Mouse (Mus musculus) layer of hippocampus, adult 18-20 months (tissue): ENCODE data around the gene Tyw1. TPM values are rescaled to one million over a fixed set of nuclear protein-coding genes. Genes with fewer than 3 reads are reported as not detected.

Experiments used
- DNase-seq, 2 experiments: peaks; one replicate each; pipeline ENCODE4 v3.0.0; 2022; ENCODE audit warnings: low spot score in 2 of 2
- total RNA-seq, 2 experiments: library from RNA; stranded (reverse); gene quantifications; 2 replicates each; pipeline ENCODE4 v1.2.3; 2021

The Tyw1 gene
- total RNA-seq, 2 experiments from 2014 or later, result 16.1 to 16.6 TPM

DNA sequence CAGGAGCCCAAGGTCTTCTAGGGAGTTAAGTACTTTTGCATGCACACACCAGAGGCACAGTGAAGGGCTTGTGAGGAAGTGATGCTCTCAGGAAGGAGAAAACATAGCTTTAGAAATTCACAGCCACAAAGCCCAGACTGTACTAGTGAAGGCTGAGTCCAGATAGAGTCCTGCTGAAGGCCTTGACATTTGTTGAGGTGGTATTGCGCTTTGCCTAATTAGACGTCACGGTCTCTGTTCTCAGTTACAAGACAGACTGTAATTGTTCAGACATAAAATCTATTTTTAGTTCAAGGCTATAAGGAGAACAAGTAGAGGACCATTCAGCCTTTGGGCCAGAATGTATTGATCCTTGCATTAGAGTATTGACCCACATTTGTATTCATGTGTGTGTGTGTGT, 58.1 kb downstream of the Tyw1 start:
- no peak for DNase-seq

DNA sequence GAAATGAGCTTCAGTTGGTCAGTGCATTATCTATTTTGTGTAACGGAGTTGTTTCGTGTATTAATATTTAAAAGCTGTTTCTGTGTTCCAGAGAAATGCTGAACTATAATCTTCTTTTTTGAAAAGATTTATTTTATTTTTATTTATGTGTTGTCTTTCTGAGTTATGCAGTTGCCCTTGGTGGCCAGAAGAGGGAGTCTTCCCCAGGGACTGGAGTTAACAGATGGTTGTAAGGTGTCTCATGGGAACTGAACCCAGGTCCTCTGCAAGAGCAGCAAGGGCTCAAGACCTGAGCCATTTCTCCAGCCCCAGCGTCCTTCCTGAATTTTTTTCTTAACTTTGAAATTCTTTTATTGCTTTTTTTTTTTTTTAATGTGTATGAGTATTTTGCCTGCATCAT, 59.5 kb downstream of the Tyw1 start:
- no peak for DNase-seq

DNA sequence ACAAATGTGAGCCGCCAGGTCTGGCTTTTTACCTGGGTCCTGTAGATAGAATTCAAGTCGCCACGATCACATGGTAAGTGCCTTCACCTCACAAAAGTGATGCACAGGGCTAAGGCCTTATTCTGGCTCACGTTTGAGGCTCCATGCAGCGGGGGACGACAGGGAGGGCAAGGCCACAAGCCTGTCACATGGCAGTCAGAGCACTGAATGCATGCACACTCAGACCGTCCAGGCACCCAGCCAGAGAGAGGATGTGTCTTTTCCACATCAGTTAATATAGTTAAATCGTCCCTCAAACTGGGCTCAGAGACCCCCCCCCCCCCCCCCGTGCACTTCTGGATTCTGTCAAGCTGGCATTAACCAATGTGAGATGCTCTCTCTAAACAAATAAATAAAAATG, 60.9 kb downstream of the Tyw1 start:
- no peak for DNase-seq

DNA sequence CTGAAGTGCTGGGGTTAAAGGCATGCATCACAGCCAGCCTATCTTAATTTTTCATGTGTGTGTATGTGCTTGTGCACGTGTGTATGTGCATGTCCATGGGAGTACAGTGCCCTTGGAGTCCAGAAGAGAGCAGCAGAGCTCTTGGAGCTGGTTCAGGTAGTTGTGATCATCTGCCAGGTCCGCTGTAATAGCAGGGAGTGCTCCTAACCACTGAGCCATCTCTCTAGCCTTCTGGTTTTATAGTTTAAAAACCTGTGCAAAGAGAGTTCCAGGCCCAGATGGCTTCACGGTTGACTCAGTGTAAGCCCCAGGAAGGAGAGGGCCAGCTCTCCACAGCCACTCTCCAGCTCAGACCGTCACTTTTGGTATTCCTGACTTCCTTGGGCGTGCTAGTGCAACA, 64.4 kb downstream of the Tyw1 start:
- no peak for DNase-seq

DNA sequence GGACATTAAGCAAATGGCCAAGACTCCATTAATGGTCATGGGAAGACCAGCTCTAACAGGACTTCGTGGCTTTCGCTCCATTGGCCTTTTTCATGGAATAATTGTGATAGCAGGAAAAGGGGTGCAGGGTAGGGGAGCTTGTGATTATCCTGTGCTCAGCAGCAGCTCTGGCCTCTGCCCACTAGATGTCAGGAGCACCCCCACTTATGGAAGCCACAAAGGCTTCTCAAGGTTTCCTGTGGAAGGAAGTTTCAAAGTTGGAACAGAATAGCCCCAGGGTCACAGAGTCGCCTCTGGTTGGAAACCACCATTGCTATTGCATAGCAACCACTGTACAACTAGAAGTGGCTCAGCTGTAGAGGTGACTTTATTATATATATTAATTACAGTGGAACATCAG, 65.1 kb downstream of the Tyw1 start:
- DNase-seq, result peak in 1 of 2 experiments; percentile 20

DNA sequence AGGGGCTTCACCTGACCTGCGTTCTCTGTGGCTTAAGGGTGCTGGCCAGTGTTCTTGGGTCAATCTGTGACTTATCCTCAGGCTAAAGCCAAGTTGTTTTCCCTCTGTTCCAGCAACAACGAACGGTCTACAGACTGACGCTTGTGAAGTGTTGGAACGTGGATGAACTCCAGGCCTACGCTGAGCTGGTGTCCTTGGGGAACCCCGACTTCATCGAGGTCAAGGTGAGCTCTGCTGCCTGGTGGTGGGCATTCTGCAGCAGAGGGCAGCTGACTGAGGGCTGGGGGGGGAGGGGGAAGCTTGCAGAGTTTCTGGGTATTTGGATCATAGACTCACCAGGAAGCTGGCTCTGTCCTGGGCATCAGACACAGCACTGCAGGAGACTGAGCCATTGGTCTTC, 70.1 kb downstream of the Tyw1 start:
- no peak for DNase-seq

DNA sequence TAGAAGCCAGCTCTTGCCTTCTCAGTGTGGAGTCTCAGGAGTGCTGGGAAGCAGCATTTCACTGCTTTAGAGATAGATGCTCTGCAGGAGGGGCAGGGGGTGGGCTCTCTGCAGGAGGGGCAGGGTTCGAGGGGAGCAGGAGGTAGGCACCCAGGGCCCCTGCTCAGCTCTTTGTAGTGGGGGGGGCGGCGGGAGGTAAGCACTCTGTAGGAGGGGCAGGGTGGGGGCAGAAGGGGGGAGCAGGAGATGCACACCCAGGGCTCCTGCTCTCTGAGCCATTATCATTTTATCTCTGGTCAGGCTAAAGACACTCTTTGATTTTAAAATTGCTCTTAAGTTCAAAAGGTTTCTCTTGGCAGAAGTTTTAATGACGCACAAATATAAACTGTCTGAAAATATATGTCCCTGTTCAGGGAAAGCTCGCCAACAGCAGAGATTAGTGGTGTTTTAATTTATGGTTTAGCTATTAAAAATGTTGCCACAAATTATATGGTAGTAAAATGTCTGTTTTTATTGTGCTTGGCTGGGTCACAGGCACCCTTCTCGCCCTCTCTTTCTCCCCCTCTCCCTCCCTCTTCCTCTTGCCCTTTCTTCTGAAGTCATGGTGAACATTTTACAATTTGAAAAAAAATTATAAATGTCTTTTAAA, 72.3 kb downstream of the Tyw1 start:
- no peak for DNase-seq

DNA sequence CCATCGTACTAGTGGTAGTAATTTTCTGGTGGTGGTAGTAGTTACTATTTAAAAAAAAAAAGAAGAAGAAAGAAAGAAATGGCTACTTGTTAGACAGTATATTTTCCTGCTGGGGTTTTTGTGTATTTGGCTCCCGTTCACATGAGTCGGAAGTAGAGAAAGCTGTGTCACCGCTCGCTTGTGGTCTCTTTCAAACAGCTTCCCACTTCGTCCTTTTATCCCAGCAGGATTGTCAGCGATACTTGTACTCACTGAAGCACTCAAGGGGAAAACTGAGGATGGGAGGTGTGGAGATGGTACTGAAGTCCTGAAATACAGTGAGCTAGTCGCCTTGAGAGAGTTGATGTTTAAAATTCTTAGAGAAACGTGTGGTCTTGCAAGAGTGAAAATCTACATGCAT, 72.9 kb downstream of the Tyw1 start:
- DNase-seq, result no peak

DNA sequence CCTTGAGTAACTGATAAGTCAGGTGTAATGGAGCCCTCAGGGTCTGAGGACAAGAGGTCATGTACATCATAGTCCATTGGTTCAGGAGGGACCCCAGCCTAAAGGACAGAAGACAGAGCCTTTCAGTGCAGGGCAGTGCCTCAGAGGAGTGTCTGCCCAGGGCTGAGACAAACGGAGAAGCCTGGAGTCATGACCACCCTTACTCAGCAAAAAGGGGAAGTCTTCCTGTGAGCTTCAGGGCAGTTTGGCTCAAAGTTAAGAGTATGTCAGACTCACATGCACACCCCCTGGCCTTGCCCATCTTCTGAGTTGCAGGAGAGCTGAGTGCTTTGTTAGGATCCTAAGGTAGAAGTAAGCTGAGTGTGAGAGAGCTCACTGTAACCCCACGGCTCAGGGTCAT, 74.5 kb downstream of the Tyw1 start:
- no peak for DNase-seq

DNA sequence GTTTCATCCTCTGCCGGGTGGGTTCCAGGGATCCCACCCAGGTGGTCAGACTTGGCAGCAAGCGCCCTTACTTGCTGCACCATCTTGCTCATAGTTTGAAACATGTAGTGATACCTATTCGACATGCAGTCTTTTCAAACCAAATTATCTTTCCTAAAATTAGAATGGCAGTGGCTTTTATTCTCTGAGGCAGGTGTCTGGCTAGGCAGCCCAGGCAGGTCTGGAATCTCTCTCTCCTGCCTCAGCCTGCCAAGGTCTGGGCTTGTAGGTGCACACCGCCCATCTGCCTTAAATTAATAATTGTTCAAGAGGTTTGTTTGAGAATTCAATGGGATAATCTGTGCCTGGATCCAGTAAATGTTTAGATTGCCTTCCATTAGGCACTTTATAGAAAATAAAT, 75.4 kb downstream of the Tyw1 start:
- no peak for DNase-seq

DNA sequence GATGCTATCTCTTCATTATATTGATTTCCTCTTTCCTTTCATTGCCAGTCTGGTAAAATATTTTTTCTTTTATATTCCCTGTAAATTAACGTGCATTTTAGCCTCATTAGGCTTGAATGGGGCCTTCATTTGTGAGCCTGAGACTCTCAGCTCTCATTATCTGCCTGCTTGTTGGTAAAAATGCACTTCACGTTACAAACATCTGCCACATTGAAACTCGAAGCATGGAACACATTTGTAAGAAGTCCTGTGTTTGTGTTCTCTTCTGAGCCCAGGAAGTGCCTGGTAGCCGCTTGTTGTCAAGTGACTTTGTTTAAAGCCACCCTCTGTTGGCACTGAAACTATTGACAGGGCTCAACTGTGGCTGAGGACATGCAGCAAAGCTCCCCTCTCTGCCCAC, 75.8 kb downstream of the Tyw1 start:
- peak in 1 of 2 experiments; percentile 13 for DNase-seq

DNA sequence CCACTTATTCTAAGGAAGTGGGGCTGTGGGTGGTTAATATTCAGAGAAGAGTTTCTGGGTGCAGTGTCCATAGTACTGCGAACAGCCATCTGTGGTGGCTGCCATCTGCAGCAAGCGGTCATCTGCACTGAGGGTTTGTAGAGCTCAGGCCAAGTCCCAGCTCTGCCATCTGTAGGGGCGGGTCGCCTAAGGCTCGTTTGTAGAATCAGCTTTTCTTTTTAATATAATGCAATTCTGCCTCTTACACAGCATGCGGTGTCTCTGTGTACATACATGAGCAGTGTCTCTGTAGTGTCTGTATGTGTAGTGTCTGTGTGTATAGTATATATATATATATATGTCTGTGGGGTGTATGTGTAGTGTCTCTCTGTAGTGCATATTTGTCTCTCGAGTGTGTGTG, 78.1 kb downstream of the Tyw1 start:
- DNase-seq, result no peak

DNA sequence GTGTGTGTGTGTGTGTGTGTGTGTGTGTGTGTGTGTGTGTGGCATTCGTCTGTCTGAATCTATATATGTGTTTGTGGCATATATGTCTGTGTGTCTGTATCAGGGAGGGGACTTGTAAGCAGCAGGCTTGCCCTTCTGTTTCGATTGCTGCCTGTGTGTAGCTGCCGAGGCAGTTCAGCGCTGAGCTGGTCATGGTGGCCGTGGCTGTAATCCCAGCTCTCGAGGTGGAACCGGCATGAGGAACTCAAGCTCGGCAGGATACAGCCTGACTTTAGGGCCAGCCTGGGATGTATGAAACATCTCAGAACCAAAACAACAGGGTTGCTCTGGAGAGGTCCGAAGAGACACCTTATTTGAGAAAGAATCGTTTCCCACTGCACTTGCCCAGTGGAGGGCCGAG, 78.6 kb downstream of the Tyw1 start:
- no peak for DNase-seq

DNA sequence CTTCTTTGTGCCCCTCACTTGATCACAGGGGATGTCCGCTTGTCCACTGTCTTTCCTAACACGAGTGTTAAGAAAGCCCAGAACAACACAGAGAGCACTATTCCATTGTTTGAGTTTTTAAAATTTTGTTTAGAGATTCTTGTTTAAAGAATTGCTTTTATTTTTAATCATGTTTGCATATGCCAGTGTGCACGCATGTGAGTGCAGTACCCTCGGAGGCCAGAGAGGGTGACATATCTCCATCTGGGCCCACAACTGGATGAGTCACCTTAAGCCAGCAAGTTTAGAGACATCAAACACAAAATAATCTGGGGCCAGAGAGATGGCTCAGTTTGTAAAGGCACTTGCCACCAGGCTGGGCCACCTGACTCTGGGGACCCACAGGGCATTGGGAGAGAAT, 80.0 kb downstream of the Tyw1 start:
- DNase-seq, result no peak

DNA sequence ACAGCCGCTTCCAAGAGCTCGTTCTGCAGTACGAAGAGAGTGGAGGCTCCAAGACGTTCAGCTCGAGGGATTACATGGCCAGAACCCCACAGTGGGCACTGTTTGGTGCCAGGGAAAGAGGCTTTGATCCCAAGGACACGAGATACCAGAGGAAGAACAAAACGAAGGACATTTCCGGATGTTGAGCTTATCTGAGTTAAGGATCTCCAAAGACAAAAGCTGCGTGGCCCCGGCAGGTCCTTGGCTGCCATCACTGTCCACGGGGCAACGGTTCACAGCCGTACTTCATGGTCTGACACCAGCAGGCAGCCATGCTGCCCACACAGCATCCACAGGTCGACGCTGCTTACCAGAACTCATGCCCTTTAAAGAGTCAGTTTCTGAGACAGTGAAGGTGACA, 85.2 kb downstream of the Tyw1 start:
- DNase-seq, result no peak

DNA sequence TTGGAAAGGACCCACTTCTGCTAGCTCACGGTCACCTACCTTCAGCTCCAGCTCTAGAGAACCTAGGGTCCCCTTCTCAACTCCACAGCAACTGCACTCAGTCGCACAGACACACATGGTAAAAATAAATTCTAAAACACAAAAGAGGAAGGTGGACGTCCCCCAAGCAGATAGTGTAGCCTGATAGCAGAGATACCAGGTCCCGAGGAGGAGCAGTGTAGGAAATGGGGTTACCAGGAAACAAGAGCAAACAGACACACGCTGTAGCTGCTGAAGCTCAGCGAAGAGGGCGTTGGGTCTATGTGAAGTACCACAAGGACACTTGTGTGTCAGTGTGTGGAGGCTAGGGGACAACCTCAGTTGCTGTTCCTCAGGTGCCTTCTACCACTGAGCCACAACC, 89.6 kb downstream of the Tyw1 start:
- DNase-seq, result no peak

DNA sequence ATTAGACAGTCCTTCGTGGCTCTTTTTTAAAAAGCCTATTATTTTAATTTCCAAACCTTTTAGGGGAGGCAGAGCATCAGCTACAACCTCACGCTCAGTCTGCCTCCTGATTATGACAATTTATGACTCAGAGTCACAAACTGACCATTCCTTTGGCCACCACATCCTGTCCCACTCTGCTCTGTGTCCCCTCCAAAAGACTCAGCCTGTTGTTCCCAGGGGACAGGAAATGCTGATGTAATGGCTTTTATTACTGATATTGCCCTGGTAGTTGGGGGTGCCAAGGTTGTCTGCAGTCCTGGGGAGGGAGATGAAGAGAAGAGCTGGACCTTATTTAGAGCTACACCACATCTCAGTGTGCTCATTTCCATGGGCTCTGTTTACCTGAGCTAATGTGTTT, 90.5 kb downstream of the Tyw1 start:
- no peak for DNase-seq

DNA sequence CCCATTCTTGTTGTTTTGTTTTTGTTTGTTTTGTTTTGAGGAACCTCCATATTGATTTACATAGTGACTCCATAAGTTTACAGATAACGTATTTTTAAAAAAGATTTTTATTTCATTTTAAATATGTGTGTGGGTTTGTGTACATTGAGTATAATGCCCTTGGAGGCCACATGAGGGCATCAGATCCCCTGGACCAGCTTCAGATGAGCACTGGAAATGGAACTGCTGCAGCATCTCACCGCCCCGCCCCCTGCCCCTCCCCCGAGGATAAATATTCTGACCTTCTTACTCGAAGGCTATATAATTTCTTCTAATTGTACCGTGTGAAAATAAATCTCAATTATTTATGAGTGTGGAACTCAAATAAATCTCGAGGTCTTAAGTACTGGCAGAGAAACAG, 99.8 kb downstream of the Tyw1 start:
- no peak for DNase-seq

DNA sequence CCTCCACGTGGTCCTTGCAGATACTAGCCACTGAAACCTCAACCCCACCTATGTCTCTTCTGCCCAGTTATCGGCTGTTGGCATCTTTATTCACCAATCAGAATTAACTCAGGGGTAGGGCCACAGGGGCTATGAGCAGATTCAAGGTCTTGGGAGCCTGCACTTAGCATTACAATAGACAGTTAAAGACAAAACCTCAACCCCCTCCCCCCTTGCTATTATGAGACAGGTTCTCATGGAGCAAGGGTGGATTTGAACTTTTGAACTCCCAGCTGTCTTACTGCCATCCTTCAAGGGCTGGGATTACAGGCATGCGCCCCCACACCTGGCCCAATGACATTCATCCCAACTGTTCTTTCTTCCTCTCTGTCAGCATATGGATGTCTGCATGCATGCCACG, 107.7 kb downstream of the Tyw1 start:
- DNase-seq, result no peak

DNA sequence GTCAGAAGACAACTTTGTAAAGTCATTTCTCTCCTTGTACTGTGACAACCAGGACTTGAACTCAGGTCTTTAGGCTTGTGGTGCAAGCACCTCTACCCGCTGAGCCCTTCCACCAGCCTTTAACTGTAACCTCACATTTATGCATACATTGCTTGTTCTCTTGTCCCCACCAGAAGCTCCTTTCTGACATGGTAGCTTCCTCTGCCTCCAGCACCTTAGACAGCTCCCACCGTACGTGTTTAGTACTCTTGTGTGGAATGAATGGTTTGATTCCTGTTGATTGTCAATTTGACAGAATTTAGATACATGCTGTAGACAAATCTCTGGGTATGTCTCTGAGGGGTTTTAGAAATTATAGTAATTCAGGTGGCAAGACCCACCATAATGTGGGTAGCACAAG, 108.4 kb downstream of the Tyw1 start:
- no peak for DNase-seq

DNA sequence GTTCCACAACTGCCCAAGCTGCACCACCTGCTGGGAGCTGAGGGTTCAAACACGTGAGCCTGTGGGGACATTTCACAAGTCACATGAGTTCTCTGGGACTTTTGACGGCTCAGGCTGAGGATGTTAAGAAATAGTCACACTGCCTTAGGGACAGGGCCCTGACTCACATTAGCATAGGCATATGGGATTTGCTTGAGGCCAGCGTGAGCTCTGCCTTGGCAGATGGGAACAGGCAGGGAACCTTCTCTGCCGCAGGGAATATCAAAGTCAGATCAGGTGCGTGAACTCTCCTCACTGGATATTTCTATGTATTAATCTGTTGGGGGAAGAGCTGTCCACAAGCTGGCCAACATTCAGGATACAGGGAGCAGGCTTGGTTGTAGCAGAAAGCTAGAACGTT, 112.8 kb downstream of the Tyw1 start:
- no peak for DNase-seq

DNA sequence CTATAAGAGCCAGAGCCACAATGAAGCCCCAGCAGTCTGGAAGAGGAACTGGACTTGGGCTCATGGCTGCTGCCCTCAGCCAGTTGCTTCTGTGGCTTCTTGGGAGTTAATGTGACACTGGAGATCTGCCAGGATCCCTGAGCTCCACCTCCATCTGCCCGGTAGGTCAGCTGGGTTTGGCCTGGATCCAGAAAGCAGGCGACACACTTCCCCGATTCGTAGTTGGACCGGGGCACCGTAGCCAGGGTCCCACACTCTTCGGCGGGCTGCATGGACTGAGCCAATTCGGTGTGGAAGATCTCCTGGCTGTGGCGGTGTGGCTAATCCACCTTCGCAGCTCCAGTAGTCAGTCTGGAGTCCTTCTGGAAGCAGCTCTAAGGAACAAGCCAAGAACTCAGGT, 113.8 kb downstream of the Tyw1 start, which contains the start of gene Caln1:
Gene Caln1 (plus strand): TSS at position 219 of the 400 bp plus-strand sequence.
- no peak for DNase-seq

DNA sequence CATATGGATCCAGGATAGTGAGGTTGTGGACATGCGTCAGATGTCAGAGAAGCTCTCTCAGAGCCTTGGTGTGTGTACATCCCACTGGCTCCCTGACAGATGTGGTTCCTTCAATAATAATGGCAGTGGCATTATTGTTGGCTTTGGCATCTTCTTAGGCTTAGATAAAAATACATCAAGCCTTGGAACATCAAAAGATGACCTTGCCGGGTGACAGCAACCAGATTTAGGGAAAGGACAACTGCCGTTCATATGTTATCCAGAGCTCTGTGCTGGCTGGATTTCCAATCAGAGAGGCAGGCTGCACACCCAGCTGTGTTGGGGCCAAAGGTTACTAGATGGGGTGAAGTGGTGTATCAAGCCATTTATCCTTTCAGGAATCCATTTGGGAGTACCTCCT, 120.0 kb downstream of the Tyw1 start:
- DNase-seq, result no peak
